Mouse (Mus musculus) lung, postnatal 0 days (tissue): ENCODE measurements around the gene Strn3.

ENCODE experiments used
- CTCF ChIP-seq: IDR thresholded peaks from 2 replicates; pipeline ENCODE4 v1.5.1; 2016; ENCODE audit warnings: antibody characterized with exemption, mild to moderate bottlenecking
- EP300 ChIP-seq: IDR thresholded peaks from 2 replicates; pipeline ENCODE4 v1.6.1; 2016; ENCODE audit warnings: antibody characterized with exemption, mild to moderate bottlenecking, control low read depth

- TF ChIP-seq EP300 (no peak), CTCF (no peak)
These were observed 4.5 kb upstream of the Strn3 start for GRCm38 (mm10) chr12:51696157-51696556.
